Mouse (Mus musculus): ENCODE results near the gene Tada2a. TPM values are rescaled to one million over a fixed set of nuclear protein-coding genes. Genes with fewer than 3 reads are reported as not detected.

Tada2a gene
- total RNA-seq, 2 experiments from 2014 or later, result 5.5 to 7.2 TPM

DNA sequence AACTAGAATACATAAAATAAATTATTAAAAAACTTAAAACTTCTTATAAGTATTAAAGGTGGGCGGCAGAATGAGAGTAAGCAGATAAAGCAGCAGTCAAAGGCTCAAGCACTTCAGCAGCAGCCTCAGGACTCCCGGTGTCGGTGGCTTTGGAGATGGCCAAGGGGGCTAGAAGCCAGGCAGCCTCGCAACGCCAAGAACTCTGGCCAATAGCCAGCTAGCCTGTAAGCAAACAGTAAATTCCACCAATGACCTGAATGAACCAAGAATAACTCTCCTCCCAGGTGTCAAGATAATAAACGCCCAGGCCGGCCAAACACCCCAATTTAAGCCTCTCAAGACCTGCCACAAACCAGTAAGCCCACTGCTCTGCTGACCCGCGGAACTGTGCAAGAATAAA lies 13.8 kb downstream of the Tada2a start:
- no peak for ATAC-seq (ENCODE audit: poor library complexity, severe bottlenecking)

DNA sequence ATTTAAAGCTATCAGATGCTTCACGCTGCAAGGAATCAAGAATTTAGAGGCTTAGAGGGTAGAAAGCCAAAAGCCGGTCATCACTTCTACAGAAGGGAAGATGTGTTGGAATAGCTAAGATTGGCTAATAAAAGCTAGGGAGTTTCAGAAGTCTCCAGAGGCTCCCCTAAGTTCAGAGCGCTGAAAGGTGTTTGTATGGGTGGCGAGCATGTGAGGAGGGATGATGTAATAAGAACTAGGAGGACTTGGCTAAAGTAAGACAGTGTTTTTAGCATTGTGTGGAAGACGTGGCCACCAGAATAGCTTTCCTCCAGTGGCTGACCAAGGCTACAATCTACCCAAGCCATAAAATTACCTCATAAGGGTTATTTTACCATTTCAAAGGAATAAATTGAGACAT lies 15.8 kb downstream of the Tada2a start:
- no peak for ATAC-seq (ENCODE audit: poor library complexity, severe bottlenecking)

DNA sequence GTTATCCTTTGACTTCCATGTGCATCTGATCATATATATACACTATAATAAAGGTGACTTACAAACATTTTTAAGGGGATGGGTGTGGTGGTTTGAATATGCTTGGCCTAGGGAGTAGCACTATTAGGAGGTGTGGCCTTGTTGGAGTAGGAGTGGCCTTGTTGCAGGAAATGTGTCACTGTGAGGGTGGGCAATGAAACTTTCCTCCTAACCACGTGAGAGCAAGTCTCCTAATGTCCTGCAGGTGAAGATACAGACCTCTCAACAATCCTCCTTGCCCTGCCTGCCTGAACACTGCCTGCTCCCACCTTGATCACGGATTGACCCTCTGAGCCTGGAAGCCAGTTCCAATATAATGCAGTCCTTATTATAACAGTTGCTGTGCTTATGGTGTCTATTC lies 22.3 kb downstream of the Tada2a start:
- ATAC-seq (ENCODE audit: poor library complexity, severe bottlenecking), result no peak

DNA sequence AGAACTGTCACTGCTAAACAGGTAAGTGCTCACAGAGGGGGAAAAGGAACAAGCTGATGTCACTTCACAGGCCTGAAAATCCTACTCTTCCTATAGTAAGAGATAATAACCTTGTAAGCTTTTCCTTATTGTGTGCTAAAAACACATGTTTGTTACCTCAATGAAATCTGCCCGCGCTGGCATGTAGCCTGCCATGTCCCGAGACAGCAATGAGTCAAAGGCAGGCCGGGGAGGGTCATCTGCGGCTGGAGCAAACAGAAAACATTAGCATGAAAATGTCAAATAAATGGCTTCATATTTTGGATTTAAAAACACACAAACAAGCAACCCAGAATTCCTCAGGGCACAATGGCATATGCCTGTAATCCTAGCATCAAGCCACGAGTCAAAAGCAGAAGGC lies 25.4 kb downstream of the Tada2a start:
- ATAC-seq (ENCODE audit: poor library complexity, severe bottlenecking), result no peak

DNA sequence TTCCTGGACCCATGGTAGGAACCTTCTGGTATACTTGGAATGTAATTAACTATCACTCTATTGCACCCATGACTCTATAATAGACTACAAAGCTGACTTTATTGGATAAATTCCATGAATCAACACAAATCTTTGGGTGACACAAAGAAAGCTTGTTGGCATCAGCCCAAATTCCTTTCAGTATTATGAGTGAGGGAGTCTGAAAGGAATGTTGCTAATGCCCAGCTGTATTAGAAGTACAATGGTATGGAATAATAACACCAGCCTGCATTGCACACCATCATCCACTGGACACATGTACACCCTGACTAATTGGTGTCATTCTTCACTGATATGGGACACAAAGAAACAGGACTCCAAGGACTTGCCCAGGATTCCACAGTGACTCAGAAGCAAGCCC lies 28.2 kb downstream of the Tada2a start:
- no peak for ATAC-seq (ENCODE audit: poor library complexity, severe bottlenecking)

DNA sequence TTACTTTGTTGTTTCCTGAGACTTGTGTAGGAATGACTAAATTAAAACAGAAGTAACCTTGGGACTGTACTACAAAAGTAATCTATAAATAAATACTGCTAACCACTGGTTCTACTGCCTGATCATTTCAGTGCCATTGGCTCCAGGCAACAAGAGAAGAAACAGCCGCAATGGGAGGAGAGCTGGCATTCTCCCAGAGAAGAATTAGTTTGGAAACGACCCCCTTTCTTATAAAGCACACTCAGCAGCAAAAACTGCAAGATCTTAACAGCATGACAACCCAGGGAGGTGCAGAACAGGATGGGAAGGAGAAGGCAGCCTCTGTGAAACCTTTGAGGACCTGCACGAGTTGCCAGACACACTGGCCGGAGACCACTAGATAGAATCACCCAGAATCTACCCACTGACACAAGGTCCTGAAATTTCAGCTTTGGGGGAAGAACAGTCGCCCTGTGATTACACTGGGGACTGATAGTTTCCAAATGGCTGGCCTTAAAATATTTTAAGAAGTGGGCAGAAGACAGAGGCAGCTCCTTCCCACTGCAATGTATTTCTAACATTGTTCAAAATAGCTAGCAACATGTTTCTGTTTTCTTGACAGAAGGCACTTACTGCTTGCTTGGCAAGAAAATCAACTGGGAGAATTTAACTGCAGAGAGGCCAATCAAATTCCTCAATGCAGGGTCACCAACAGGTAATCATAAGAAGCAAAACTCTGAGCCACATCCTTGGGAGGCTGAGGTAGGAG lies 32.0 kb downstream of the Tada2a start:
- no peak for ATAC-seq (ENCODE audit: poor library complexity, severe bottlenecking)

DNA sequence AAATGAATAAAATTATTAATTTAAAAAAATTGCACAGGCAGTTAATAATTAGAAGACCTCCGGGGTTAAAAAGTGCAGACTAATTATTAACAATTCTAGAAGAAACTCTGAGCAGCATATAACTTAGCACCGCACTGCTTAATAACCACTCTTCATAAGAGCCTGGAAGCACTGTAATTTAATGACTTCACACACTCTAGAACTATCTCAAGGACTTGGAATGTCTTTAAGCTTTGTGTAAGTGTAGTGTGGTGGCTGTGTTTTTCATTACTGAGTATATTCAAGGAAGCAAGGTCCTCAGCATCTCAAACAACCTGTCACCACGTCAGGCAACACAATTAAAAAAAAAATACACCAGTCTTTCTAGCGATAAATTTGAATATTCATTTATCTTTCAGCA lies 34.3 kb downstream of the Tada2a start:
- ATAC-seq (ENCODE audit: poor library complexity, severe bottlenecking), result no peak

DNA sequence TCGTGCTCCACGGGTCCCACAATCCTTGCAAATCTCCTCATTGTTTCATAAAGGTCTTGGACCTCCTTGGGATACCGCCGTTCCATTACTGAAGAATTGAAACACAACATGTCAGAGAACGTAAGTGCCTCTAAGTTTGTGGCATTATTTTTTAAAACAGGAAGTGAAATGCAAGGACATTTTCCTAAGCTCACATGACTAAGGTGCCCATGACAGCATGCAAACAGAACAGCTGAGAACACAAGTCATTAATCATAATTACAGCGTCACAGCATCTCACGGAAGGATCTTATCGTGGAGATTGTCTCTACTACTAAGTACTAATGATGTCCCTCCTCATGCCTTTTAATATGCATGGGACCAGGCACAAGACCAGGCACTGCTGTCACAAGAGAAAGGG lies 38.8 kb downstream of the Tada2a start:
- no peak for ATAC-seq (ENCODE audit: poor library complexity, severe bottlenecking)

DNA sequence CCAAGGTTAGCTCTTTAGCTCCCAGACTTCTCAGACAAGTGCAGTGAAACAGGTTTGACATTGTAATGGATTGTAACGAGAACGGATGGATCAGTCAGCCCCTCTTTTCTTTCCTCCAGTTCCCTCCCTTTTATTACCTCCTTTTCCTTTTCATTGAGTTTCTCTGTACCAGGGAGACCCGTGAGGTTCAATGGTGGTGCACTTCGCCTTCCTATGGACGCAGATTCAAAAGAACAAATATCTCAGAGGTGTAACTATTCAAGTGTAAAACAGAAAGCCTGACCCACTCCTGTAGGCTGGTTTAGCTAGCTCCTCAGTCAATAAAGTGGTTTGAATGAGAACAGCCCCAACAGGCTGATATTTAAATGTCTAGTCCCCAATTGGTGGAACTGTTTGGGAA lies 47.5 kb downstream of the Tada2a start:
- ATAC-seq (ENCODE audit: poor library complexity, severe bottlenecking), result no peak

DNA sequence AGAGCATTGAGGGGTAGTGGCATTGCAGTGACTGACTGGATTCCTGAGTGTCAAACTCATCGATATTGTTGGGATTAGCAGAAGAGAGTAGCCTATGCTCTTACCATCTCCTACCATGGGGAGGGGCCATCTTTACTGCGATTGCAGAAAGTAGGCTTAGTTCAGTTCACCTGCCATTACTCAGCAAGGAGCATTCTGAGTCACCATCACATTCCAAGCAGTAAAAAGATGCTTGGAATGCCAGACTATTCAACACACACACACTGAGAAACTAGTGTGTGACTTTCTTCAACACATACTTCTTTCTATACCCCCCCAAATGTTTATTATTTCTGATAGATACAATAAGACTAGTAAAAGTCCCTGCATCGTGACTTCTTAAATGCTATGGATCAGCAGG lies 49.1 kb downstream of the Tada2a start:
- ATAC-seq (ENCODE audit: poor library complexity, severe bottlenecking), result no peak

DNA sequence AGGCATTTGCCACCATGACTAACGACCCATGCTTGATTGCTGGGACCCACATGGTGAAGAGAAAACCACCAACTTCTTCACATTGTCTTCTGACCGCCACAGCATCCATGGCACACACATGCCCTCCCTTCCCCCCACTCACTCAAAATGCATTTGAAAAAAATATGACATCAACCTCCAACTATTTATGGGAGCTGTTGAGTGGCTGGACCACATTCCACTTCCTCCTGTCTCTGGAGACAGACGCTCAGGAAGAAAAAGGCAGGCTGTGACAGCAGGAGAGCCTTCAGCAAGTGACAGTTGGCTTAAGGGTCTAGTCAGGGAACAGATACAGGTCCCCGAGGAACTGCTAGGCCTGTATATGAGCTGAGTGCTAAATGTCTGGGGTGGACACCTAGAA lies 49.5 kb downstream of the Tada2a start:
- ATAC-seq (ENCODE audit: poor library complexity, severe bottlenecking), result no peak

DNA sequence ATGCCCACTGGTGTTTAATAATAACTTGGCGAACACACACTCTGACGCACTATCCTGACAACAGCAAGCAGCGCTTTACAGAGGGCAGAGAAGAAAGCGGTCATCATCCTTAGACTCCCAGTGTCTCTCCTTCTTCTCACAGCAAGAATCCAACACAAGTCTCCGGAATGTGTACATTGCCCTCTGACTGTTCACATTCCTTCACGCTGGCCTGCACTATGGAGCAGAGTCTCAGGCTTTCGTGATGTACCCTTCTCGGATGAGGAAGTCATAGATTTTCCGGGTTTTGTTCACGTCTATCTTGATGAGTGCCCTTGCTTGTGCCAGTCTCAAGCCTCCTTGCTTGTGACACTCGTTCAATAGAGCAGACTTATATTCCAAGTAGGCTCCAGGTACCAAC lies 50.0 kb downstream of the Tada2a start:
- no peak for ATAC-seq (ENCODE audit: poor library complexity, severe bottlenecking)

DNA sequence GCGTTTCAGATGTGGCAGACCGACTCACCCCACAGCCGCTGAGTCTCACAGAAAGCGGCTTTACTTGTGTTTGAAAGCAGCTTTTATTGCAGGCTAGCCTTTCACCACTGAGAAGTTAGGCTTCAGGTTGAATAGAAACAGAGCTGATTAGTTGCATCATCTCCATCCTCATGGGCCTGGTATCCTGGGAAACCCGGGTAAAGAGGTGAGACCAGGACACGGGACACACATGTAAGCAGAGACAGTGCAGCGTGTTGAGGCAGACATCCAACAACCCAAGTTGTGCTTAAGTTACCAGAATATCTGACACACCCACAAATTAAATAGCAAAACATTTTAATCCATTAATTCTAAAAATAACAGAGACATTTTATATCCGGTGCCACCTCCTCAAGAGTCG lies 50.8 kb downstream of the Tada2a start:
- ATAC-seq (ENCODE audit: poor library complexity, severe bottlenecking), result no peak

DNA sequence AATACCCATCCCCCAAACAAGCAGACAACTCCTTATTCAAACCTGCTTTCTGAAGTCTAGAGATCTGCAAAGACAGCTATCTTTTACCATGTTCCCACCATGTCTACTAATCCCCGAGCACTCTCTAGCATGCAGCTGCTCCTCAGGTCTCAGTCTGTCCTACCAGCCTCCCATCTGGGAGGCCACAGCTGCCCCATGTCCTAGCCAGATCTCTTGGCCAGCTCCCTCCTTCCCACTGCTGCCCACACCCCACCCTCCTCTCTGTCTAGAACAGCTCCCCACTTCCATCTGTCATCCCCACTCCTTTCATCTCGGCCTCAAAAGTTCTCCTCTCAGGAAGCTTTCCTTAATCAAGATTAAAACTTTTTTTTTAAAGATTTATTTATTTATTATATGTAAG lies 52.4 kb downstream of the Tada2a start:
- ATAC-seq (ENCODE audit: poor library complexity, severe bottlenecking), result no peak

DNA sequence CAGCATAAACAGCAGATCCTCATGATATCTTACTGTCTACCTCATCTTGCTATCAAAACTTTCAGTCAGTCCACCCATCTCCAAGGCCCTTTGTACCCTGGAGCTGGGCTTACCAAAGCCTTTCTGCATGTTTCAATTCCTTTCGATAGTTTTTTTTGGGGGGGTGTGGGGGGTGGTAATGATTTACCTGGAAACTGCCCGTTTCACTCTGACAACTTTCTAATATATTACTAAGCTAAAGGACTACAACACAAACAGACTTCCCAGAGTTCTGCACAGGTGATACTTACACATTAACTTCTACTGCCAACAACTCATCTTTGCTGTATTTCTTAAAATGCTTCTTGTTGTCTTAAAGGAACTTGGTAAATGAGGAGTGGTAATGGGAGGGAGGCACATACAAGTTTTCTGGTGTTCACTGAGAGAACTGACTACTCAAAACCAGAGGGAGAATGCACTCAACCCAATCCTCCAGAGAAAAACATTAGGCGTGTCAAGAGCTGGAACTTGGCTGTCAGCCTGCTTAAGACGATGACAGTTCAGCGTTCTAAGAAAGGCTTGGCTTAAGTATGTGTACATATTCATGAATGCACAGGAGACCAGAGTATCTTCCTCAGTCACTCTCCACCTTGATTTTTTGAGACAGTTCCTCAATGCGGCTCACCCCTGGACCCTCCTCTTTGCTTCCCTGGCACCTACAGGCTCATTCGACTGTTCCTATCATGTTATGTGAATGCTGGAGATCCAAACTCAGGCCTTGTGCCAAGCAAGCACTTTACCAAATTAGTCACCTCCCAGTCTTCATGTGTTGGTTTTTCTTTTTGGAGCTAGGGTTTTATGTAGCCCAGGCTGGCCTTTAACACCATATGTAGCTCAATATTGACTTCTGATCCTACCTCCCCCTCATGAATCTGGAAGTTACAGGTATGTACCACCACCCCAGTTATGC lies 55.3 kb downstream of the Tada2a start:
- ATAC-seq (ENCODE audit: poor library complexity, severe bottlenecking), result no peak

DNA sequence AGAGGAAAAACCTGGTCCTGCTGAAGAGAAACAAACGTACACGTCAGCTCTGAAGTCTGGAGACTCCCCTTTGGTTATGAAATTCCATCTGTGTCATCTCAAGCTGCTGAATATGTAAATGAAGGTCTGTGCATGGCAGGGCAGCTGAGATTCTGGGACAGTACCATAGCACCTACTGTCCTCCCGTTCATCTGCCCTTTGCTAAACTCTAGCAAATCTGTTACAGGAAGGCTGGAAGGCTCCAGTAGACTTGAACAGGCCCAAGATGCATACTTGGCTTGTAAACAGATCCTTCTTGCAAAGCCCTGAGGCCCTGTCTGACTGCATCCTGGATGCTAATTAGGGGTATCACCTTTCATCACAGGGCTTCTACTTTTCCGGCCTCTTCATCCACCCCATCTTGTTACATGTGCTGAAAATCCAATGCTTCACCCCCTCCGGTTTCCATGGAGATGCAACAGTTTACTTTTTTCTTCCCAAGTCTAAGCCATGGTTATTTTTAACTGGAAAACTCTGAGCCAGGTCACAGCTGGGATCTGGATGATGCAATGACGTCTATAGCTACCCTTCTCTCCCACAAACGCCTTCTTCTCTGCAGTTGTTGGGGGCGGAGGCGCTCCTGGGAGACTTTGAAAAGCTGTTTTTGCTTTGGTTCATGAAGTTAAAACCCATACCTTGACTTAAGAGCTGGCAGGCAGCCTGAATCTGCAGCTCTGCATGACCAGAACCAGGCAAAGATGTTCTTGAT lies 56.3 kb downstream of the Tada2a start:
- no peak for ATAC-seq (ENCODE audit: poor library complexity, severe bottlenecking)

DNA sequence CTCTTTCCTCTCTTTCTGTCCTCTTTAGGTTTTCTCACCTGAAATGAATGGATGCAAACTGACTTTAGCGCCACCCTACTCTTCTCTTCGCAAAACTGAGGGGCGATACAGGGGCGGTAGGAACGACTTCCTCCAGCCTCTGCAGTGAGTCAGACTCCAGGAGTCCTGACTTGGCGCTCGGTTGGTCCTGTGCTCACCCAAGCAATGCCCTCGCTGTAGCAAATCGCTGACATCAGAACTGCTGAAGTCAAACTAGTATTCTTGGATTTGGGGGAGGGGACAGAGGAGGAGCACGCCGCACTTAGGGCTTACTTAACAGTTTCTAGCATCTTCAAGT lies 60.4 kb downstream of the Tada2a start, which contains the start of gene Dusp14:
Dusp14 (minus strand) TSS at position 228 of the 337 bp plus-strand sequence.
- no peak for ATAC-seq (ENCODE audit: poor library complexity, severe bottlenecking)

DNA sequence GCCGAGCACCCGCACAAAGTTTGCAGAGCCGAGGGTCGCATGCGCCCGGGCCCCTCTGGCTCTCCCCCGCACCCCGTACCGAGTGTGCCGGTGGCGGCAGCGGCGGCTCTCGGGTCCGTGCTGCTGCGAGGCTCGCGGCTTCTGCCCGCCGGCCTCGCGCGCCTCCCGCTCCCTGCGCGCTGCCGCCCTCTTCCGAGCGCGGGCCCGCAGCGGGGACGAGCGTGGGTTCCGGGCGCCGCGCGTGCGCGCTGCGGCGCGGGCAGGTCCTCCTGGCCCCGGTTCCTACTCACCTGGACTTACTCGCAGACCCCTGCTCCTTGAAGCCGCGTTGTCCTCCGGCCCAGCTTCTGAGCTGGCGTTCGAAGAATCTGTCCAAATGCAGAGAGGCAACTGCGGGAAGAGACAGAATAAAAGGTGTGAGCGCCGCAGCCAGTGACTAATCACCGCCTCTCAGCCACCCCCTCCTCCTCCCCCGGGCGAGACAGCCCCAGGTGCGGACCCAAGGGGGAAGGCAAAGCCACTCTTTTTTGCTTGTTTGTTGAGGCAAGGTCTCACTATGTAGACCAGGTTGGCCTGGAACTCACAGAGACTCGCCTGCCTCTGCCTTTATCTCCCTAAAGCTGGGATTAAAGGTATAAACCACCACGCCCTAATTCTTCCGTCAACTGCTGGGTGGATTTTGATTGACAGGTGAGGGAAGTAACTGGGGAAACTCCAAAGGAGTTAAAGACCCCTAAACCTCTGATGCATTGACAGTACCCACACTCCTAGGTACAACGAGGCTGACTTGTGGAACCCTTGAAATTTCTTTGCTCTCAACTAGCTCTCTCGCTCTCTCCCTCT lies 61.0 kb downstream of the Tada2a start:
- peak; percentile 51 for ATAC-seq (ENCODE audit: poor library complexity, severe bottlenecking)

DNA sequence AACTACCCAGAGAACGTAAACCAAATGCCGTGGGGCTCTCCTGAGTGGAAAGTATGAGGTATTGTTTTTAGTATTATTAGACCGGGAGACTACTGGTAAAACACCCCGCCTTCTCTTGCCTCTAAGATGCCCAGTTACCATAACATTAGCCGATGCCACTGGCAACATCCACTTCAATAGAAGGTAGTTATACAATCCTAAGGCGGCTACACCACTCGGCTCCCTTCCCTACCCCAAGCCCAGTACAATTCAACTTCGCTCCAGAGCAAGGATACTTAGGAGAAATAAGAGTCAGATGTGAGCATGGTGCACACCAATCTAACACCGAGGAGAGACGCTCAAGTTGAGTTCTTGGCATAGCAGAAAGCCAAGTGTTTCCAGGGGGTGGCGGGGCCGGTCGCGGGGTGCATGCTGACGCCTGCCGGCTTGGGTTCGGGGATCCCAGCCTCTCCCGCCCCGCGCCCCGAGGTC lies 61.6 kb downstream of the Tada2a start:
- no peak for ATAC-seq (ENCODE audit: poor library complexity, severe bottlenecking)

DNA sequence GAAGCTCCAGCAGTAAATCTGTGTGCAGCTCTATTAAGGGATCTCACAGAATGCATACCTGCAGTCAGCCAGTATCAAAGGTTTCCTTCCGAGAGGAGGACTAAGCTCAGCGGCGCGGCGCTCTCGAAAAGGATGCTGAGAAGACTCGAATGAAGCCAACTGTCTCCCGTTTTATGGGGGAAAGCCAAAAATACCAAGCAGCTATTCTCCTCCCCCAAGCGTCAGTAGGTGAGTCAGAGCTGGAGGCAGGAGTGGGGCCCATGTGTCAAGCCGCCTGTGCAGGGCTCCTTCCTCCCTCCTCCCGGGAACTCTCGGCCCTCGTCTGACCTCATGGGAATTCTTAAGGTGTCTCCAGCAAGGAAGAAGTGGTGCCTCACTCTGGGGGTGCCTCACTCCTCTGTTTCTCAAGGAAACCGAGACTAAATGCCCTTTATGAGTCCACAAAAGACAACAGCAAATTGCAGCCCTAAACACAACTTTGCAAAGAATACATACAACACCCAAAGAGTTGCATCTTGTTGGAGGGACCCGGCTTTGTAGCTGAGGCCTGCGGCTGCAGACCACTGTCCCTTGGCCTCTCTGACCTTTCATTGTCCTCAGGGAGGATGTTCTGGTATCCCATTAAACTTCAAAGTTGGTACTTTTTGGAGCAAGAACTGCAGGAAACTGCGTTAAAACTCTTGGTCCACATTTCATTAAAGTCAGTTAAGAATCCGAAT lies 62.3 kb downstream of the Tada2a start:
- no peak for ATAC-seq (ENCODE audit: poor library complexity, severe bottlenecking)
